Mouse (Mus musculus) lung, adult 2 months (tissue): ENCODE measurements around the gene Slc43a3.

Source experiments
- CTCF ChIP-seq: fragments of 200-500 bp; IDR thresholded peaks from 2 replicates; pipeline ENCODE4 v1.5.1; 2011; ENCODE audit warnings: mild to moderate bottlenecking, low read length, control low read depth; ENCODE audit not compliant: insufficient read depth
- POLR2A ChIP-seq: fragments of 200-500 bp; IDR thresholded peaks from 2 replicates; pipeline ENCODE4 v1.6.1; 2011; ENCODE audit warnings: low read depth, mild to moderate bottlenecking, control low read depth, low read length, borderline replicate concordance; ENCODE audit errors: extremely low read depth

GRCm38 (mm10) chr2:84936474-84937429 is at the start of gene Slc43a3:
- TF ChIP-seq POLR2A (peak; percentile 98), CTCF (no peak)
